Mouse (Mus musculus) liver, adult 2 months (tissue): ENCODE data around the gene Tha1.

ENCODE experiments used
- CTCF ChIP-seq: fragments of 200-500 bp; IDR thresholded peaks from 2 replicates; pipeline ENCODE4 v1.5.1; 2011; ENCODE audit warnings: low read depth, low read length, control low read depth
- POLR2A ChIP-seq: fragments of 200-500 bp; IDR thresholded peaks from 2 replicates; pipeline ENCODE4 v1.6.1; 2011; ENCODE audit warnings: low read length, control low read depth; ENCODE audit not compliant: insufficient read depth; ENCODE audit errors: extremely low read depth

DNA sequence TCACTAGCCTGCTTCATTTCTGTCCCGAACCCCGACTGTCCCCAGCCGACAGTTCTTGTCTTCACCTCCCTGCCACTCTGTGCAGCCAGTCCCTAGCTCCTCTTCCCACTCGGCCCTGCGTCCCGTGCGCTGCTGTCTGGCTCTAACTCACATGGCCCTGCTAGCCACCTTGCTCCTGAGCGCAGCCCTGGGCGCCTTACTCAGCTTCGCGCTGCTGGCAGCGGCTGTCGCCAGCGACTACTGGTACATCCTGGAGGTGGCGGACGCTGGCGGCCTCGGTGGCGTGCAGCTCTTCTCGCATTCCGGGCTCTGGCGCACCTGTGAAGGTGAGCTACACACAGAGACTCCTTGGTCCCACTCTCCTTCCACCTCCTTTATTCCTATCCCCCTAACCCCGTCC, 12.7 kb downstream of the Tha1 start, which contains the start of gene Tmem235:
- TF ChIP-seq POLR2A, result no peak
- TF ChIP-seq CTCF, result no peak
